Mouse (Mus musculus): Measurements from ENCODE around the gene Edf1. TPM values are rescaled to one million over a fixed set of nuclear protein-coding genes. Genes with fewer than 3 reads are reported as not detected.

Gene Edf1
- polyA plus RNA-seq, 1 experiment: 270 TPM

DNA sequence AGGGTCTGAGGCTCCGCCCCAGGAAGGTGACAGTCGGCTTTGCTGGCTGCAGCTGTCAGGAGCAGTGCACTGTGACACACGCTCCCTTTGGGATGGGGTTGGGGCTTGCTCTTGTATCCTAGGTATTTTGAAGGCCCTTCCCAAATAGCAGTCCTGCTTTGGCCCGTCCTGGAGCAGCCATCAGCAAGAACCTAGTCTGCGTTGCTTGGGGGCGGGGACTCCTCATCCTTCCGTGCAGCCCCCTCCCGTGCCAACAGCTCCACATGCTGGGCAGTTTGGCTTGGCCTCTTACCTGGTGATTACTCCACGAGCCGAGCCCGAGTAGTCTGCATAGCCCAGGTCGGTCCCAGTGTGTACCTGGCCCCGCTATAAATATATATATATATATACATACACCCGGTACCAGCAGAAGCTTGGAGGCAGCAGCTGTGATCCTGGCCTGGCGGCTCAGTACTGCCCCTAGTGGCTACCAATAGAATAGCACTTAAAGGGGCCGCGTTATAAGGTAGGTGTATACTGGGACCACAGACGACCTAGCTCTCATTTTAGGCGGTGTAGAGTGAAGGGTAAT lies 23.7 kb downstream of the Edf1 start, which contains the start of gene Ajm1:
Gene Ajm1 (minus strand): TSS at position 464 of the 571 bp plus-strand sequence.
- peaks cover 9% of the 10 kb centered on the region for H3K4me1 ChIP-seq (ENCODE audit: control insufficient read depth, insufficient read depth, low read length)
- H3K4me3 ChIP-seq (ENCODE audit: insufficient read depth, low read length): peak within 1 kb of the TSS; percentile 63
- TF ChIP-seq CTCF (IDR thresholded peaks at IDR 0.05; ENCODE audit: extremely low read depth, insufficient read depth, low read length): peak; percentile 84
- no peak for TF ChIP-seq POLR2A (IDR thresholded peaks at IDR 0.05; ENCODE audit: extremely low read depth, insufficient read depth, low read length)
- peak within 1 kb of the TSS; percentile 93 for H3K27ac ChIP-seq (ENCODE audit: insufficient read depth, low read length)

DNA sequence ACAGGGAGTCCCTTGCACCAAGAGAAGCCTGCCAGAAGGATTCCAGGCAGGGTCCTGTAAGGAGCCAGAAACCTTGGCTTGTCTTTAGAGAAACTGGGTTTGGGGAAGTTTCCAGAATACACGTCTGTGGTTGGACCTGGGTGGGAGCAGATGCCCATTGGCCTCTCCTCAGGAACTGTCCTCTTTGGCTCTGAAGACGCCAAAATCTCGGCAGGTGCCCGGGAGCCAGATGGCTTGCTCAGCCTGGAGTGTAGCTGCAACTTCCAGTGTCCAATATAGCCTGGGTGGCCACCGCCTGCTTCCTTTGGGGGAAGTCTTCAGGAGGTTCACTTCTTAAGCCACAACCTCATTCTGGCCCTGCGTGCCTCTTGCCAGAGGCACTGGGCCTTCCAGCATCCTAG lies 24.3 kb downstream of the Edf1 start:
- TF ChIP-seq CTCF (IDR thresholded peaks at IDR 0.05; ENCODE audit: extremely low read depth, insufficient read depth, low read length) (no peak), POLR2A (IDR thresholded peaks at IDR 0.05; ENCODE audit: extremely low read depth, insufficient read depth, low read length) (no peak)
- H3K4me3 ChIP-seq (ENCODE audit: insufficient read depth, low read length): peak overlapping the region; percentile 63; the same call in 1 of the 2 replicates
- peak overlapping the region; percentile 57 for H3K27ac ChIP-seq (ENCODE audit: insufficient read depth, low read length)
- H3K4me1 ChIP-seq (ENCODE audit: control insufficient read depth, insufficient read depth, low read length): peaks cover 9% of the 10 kb centered on the region

DNA sequence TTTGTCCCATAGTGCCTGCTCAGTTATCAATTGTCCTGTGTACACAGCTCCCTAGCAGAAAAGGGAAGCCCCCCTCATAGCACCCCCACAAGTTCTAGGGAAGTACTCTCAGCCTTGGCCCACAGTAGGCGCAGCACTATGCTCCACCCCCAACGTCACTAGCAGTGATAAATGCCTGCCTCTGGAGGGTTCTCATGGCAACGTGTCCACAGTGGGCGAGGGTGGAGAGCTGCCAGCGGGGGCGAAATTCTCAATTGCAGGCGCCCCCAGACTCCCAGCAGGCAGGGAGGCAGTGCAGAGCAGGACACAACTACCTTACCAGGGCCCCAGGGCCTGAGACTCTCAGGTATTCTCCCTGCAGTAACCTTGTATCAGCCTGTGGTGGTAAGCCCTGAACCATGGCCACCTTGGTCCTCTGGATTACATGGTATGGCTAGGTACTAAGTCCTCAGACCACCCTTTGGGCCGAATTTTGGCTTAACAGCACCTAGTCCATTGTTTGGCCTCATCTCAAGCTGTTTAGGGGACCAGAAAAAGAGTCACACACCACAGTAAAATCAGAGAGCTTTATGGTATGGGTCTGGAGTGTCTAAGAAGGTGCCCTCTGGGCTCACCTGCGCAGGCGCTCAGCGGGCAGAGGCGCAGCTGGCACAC lies 24.9 kb downstream of the Edf1 start:
- H3K4me1 ChIP-seq (ENCODE audit: control insufficient read depth, insufficient read depth, low read length): peaks cover 9% of the 10 kb centered on the region
- peak overlapping the region; percentile 93 for H3K27ac ChIP-seq (ENCODE audit: insufficient read depth, low read length)
- TF ChIP-seq CTCF (IDR thresholded peaks at IDR 0.05; ENCODE audit: extremely low read depth, insufficient read depth, low read length) (no peak), POLR2A (IDR thresholded peaks at IDR 0.05; ENCODE audit: extremely low read depth, insufficient read depth, low read length) (peak; percentile 49; the same call in 1 of the 2 replicates)
- no peak overlapping the region for H3K4me3 ChIP-seq (ENCODE audit: insufficient read depth, low read length)

DNA sequence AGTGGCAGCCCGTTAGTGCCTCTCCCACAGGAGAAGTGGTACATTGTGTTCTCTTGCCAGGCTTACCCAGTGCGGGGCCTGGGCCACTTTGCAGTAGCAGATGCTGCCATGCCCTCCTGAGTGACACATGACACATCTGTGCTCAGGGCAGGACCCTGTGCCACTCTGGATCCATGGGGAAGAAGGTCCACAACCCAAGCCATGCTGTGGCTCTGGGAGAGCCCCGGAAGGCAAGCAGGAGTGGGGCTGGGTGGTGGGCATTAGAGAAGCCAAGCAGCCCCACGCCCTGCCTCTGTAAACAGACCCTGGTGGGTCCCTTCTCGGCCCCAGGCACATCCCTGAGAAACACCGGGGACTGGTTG lies 25.5 kb downstream of the Edf1 start:
- H3K4me3 ChIP-seq (ENCODE audit: insufficient read depth, low read length): no peak overlapping the region
- H3K27ac ChIP-seq (ENCODE audit: insufficient read depth, low read length): peak overlapping the region; percentile 93
- H3K4me1 ChIP-seq (ENCODE audit: control insufficient read depth, insufficient read depth, low read length): peaks cover 9% of the 10 kb centered on the region
- TF ChIP-seq POLR2A (IDR thresholded peaks at IDR 0.05; ENCODE audit: extremely low read depth, insufficient read depth, low read length): no peak

DNA sequence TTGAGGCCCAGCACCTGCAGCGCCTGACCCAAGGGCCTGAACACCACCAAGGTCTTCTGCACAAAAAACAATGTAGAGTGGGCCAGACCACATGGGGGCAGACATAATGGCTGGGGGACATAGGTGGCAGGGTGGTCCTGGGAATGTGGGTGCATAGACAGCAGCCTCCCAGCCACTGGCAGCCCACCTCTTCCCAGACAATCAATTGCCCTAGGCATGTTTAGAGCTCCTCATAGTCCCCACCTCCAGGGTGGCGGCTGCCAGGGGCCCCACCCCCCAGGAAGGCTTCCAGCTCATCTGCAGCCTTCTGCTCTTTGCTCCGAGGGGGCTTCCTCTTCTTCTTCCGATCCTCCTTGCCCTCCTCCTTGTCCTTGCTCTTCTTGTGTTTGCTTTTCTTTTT lies 25.9 kb downstream of the Edf1 start:
- peak overlapping the region; percentile 93 for H3K27ac ChIP-seq (ENCODE audit: insufficient read depth, low read length)
- H3K4me3 ChIP-seq (ENCODE audit: insufficient read depth, low read length): no peak overlapping the region
- peaks cover 9% of the 10 kb centered on the region for H3K4me1 ChIP-seq (ENCODE audit: control insufficient read depth, insufficient read depth, low read length)
- TF ChIP-seq POLR2A (IDR thresholded peaks at IDR 0.05; ENCODE audit: extremely low read depth, insufficient read depth, low read length) (no peak), CTCF (IDR thresholded peaks at IDR 0.05; ENCODE audit: extremely low read depth, insufficient read depth, low read length) (no peak)

DNA sequence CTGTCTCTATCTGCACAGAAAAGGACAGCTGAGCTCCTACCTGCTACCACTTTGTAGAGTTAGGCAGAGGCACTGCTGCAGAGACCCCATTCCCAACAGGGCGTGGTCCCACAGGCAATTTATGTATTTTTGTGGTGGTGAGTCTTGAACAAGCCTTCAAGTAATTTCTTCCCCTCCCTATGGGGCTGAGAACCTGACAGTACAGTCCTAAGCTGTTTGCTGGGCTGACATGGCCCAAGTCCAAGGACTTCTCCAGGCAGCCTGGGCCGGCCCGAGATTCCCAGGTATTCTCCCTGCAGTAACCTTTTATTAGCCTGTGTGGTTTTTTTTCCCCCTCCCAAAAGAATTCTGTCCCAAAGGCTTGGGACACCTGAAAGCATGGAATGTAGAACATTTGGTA lies 26.5 kb downstream of the Edf1 start:
- Histone ChIP-seq H3K27ac (ENCODE audit: insufficient read depth, low read length) (no peak overlapping the region), H3K4me3 (ENCODE audit: insufficient read depth, low read length) (no peak overlapping the region), H3K4me1 (ENCODE audit: control insufficient read depth, insufficient read depth, low read length) (peaks cover 9% of the 10 kb centered on the region)
- TF ChIP-seq POLR2A (IDR thresholded peaks at IDR 0.05; ENCODE audit: extremely low read depth, insufficient read depth, low read length) (no peak), CTCF (IDR thresholded peaks at IDR 0.05; ENCODE audit: extremely low read depth, insufficient read depth, low read length) (no peak)

DNA sequence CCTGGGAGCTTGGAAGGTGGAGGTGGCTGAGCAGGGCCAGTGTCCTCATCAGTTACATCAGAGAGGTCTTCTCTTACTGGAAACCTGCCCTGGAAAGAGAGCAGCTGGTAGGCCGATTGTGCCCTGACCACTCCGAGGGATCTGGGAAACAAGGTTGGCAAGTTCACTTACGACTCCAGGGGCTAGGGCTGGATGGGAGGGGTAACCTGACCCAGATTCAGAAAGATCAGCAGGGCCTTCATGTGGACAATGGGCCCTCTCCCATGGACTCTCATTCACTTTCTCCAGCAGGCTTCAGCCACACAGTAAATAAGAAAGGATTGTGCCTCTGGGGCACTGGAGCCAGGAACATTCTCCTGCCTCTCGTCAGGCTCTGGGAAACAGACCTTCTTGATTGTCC lies 27.2 kb downstream of the Edf1 start:
- peak overlapping the region; percentile 36; the same call in 1 of the 2 replicates for H3K27ac ChIP-seq (ENCODE audit: insufficient read depth, low read length)
- peaks cover 8% of the 10 kb centered on the region for H3K4me1 ChIP-seq (ENCODE audit: control insufficient read depth, insufficient read depth, low read length)
- no peak for TF ChIP-seq CTCF (IDR thresholded peaks at IDR 0.05; ENCODE audit: extremely low read depth, insufficient read depth, low read length)
- no peak for TF ChIP-seq POLR2A (IDR thresholded peaks at IDR 0.05; ENCODE audit: extremely low read depth, insufficient read depth, low read length)
- H3K4me3 ChIP-seq (ENCODE audit: insufficient read depth, low read length): no peak overlapping the region

DNA sequence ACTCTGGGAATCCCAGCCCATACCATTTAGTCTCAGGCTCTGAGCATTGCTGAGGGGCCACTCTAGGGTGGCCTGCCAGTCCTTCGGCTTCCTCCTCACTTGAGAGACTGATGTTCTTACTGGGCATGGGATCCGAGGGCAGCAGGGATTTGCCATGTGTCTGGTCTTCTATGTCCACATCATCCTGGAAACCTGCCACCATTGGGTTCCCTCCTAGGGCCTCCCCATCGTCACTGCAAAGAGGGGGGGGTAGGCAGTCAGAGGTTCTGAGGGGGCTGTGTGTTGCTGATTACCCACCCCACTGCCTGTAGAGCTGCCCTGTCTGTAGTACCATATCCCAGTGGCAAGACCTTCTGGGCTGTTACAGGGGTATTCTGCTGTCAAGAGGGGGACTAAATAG lies 28.0 kb downstream of the Edf1 start:
- peaks cover 7% of the 10 kb centered on the region for H3K4me1 ChIP-seq (ENCODE audit: control insufficient read depth, insufficient read depth, low read length)
- H3K27ac ChIP-seq (ENCODE audit: insufficient read depth, low read length): no peak overlapping the region
- H3K4me3 ChIP-seq (ENCODE audit: insufficient read depth, low read length): no peak overlapping the region
- TF ChIP-seq POLR2A (IDR thresholded peaks at IDR 0.05; ENCODE audit: extremely low read depth, insufficient read depth, low read length): no peak
- TF ChIP-seq CTCF (IDR thresholded peaks at IDR 0.05; ENCODE audit: extremely low read depth, insufficient read depth, low read length): no peak

DNA sequence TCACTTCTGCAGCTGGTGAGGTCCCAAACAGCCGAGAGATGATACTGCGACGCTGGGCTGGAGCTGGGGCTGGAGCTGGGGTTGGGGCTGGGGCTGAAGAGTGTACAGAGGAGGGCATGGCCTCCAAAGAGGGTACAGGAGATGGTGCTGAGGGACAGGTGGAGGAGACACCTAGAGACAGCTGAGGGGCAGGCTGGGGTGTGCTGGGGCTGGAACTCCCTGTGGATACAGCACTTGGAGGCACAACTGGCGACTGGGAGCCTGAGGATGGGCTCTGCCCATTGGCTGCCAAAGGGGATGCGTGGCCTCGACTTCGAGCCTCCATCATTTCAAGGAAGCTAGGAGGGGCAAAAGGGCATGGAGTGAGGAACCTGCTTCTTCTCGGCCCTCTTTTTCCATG lies 29.6 kb downstream of the Edf1 start:
- no peak for TF ChIP-seq CTCF (IDR thresholded peaks at IDR 0.05; ENCODE audit: extremely low read depth, insufficient read depth, low read length)
- no peak for TF ChIP-seq POLR2A (IDR thresholded peaks at IDR 0.05; ENCODE audit: extremely low read depth, insufficient read depth, low read length)
- H3K4me1 ChIP-seq (ENCODE audit: control insufficient read depth, insufficient read depth, low read length): peaks cover 5% of the 10 kb centered on the region
- no peak overlapping the region for H3K27ac ChIP-seq (ENCODE audit: insufficient read depth, low read length)
- no peak overlapping the region for H3K4me3 ChIP-seq (ENCODE audit: insufficient read depth, low read length)

DNA sequence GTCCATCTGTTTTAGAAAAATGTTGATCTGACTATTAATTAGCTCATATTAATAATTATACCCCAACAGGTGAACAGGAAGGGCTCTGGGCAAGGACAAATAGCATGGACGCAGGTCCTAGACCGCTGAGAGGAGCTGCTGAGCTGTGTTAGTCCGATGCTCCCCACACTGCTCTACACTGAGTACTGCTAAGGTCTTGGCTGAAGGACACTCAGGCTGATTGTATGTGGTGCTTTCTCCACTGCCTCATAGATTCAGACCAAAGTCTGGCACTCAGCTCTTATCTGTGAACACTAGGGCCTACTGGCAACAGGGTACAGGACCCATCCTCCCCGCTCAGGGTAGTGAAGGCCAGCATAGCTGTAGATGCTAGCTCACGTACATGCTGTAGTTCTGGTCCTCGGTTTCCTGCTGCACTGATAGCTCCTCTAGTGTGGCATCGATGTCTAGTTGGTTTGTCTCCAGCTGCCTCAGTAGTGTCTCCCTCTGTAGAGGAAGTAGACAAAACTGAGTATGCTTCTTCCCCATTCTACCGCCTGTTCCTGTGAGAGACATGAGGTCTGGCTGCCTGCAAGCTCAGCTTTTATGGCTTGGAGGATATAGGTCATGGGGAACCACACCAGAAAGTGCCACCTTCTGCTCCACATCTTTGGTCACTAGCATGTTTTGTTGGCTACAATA lies 30.7 kb downstream of the Edf1 start:
- no peak overlapping the region for H3K4me3 ChIP-seq (ENCODE audit: insufficient read depth, low read length)
- no peaks in the 10 kb centered on the region for H3K4me1 ChIP-seq (ENCODE audit: control insufficient read depth, insufficient read depth, low read length)
- TF ChIP-seq CTCF (IDR thresholded peaks at IDR 0.05; ENCODE audit: extremely low read depth, insufficient read depth, low read length) (no peak), POLR2A (IDR thresholded peaks at IDR 0.05; ENCODE audit: extremely low read depth, insufficient read depth, low read length) (no peak)
- no peak overlapping the region for H3K27ac ChIP-seq (ENCODE audit: insufficient read depth, low read length)

Data from cortical plate, adult 2 months (tissue).